Mouse (Mus musculus) erythroblast, embryonic 14.5 days (primary cell): ENCODE measurements around the gene Olfr1535. TPM values are rescaled to one million over a fixed set of nuclear protein-coding genes. Genes with fewer than 3 reads are reported as not detected.
A peak's percentile ranks its signal among the peaks of the same experiment; 100 is the strongest.

Source experiments
- H3K27me3 ChIP-seq: 2 replicates; pipeline ENCODE4 v1.6.1; 2012; ENCODE audit warnings: inconsistent platforms; ENCODE audit not compliant: control insufficient read depth
- H3K36me3 ChIP-seq: 2 replicates; pipeline ENCODE4 v1.6.1; 2012; ENCODE audit warnings: mild to moderate bottlenecking, inconsistent platforms; ENCODE audit not compliant: control insufficient read depth
- H3K4me1 ChIP-seq: 2 replicates; pipeline ENCODE4 v1.6.1; 2012; ENCODE audit warnings: inconsistent platforms; ENCODE audit not compliant: control insufficient read depth
- H3K4me3 ChIP-seq: replicated peaks from 2 replicates; pipeline ENCODE3; 2012; ENCODE audit warnings: moderate library complexity, mild to moderate bottlenecking, inconsistent platforms
- H3K9me3 ChIP-seq: 2 replicates; pipeline ENCODE4 v1.6.1; 2012; ENCODE audit warnings: low read length, inconsistent platforms, mixed read lengths; ENCODE audit not compliant: control insufficient read depth
- GATA1 ChIP-seq: IDR thresholded peaks from 2 replicates; pipeline ENCODE4 v1.6.1; 2012; ENCODE audit warnings: low read length, inconsistent platforms, mixed read lengths
- TAL1 ChIP-seq: IDR thresholded peaks from 3 replicates; pipeline ENCODE4 v1.6.1; 2012; ENCODE audit warnings: low read length, inconsistent platforms, mixed read lengths
- polyA plus RNA-seq: library from polyadenylated mRNA; stranded (reverse); fragments of >175 nt; gene quantifications from 2 replicates; pipeline ENCODE4 v1.2.3, GENCODE M21; 2012

Olfr1535 gene
- not detected in 2 replicates for polyA plus RNA-seq

GRCm38 (mm10) chr13:21559793-21560192 lies at the start of gene Olfr1535:
Olfr1535 (minus strand) TSS chr13:21559893.
- H3K4me3 ChIP-seq, result no peak within 1 kb of the TSS
- no peaks in the 10 kb centered on the region for H3K27me3 ChIP-seq
- TF ChIP-seq TAL1 (no peak), GATA1 (no peak)
- H3K9me3 ChIP-seq, result no peaks in the 10 kb centered on the region
- no peaks in the 10 kb centered on the region for H3K4me1 ChIP-seq
- no peaks in the 10 kb centered on the region for H3K36me3 ChIP-seq

- Histone ChIP-seq H3K36me3 (no peaks in the 10 kb centered on the region), H3K27me3 (no peaks in the 10 kb centered on the region), H3K9me3 (no peaks in the 10 kb centered on the region), H3K4me3 (no peak overlapping the region), H3K4me1 (no peaks in the 10 kb centered on the region)
- TF ChIP-seq GATA1 (no peak), TAL1 (no peak)
These were observed 31.9 kb upstream of the Olfr1535 start for GRCm38 (mm10) chr13:21591618-21592017.

DNA sequence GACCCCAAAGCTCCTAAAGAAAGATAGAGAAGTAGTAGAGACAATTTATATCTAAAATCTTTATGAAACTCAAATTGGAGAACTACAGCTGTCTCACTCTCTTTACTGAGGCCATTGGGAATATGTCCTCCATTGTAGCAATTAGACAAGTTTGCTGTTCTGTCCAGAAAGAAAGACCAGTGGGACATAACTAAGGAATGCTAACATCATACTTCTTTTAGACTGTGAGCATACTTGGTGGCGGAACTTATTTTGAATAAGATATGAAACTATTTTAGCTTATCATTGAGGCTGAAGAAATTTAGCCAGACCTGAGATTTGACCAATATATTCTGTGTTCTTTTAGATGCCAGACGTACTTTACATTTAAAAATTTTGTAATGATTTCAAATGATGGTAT lies 22.0 kb upstream of the Olfr1535 start, which contains the start of gene Olfr1364:
Gene Olfr1364, minus strand, starts transcription at position 101 of the 400 bp plus-strand sequence.
- Histone ChIP-seq H3K9me3 (no peaks in the 10 kb centered on the region), H3K36me3 (no peaks in the 10 kb centered on the region), H3K4me1 (no peaks in the 10 kb centered on the region), H3K27me3 (no peaks in the 10 kb centered on the region), H3K4me3 (no peak within 1 kb of the TSS)
- TF ChIP-seq TAL1 (no peak), GATA1 (no peak)

GRCm38 (mm10) chr13:21550416-21551110 lies 9.1 kb downstream of the Olfr1535 start:
- no peaks in the 10 kb centered on the region for H3K4me1 ChIP-seq
- TF ChIP-seq GATA1, result no peak
- no peak for TF ChIP-seq TAL1
- H3K4me3 ChIP-seq, result no peak overlapping the region
- H3K9me3 ChIP-seq, result no peaks in the 10 kb centered on the region
- no peaks in the 10 kb centered on the region for H3K36me3 ChIP-seq
- no peaks in the 10 kb centered on the region for H3K27me3 ChIP-seq

DNA sequence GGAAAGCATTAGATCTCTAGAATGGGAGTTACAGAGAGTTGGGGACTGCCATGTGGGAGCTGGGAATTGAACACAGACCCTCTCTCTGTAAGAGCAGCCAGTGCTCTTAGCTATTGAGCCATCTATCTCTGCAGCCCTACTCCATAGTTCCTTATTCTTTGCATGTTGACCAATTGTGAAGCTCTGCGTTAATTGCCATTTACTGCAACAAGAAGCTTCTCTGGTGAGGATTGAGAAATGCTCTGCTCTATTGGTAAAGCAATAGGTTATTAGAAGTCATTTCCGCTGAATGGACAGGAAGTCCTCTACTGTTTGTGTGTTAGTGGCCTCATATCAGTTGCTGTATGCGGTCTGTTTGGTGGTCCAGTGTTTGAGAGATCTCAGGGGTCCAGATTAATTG lies 10.2 kb downstream of the Olfr1535 start:
- no peaks in the 10 kb centered on the region for H3K27me3 ChIP-seq
- no peak overlapping the region for H3K4me3 ChIP-seq
- TF ChIP-seq TAL1 (no peak), GATA1 (no peak)
- no peaks in the 10 kb centered on the region for H3K9me3 ChIP-seq
- no peaks in the 10 kb centered on the region for H3K36me3 ChIP-seq
- H3K4me1 ChIP-seq, result no peaks in the 10 kb centered on the region

DNA sequence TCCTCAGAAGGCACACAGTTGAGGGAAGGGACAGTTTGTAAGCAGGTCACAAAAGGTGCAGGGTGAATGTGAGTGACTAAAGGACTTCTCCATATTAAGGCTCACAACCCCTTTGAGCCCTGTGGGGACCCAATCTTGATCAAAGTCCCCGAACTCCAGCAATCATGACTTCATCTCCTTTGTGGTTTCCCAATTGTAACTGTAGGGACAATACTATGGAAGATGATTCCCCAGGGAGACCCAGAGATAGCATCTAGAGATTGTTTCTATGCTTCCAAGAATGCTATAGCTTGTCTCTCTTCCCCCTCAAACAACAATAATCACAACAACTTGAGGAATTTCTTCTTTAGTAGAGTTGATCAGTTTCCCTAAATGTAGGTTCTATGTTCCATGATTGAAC lies 17.0 kb downstream of the Olfr1535 start, which contains the start of gene Olfr1366:
Gene Olfr1366, minus strand, starts transcription at position 101 of the 400 bp plus-strand sequence.
- H3K4me3 ChIP-seq, result no peak within 1 kb of the TSS

GRCm38 (mm10) chr13:21530781-21531201 lies 28.9 kb downstream of the Olfr1535 start, which contains the start of gene Zkscan8:
Zkscan8 (minus strand) TSS chr13:21531120.
- peak within 1 kb of the TSS; percentile 90 for H3K4me3 ChIP-seq
- peaks cover 16% of the 10 kb centered on the region for H3K4me1 ChIP-seq
- no peak for TF ChIP-seq TAL1
- TF ChIP-seq GATA1, result no peak
- H3K27me3 ChIP-seq, result peaks cover 14% of the 10 kb centered on the region
- peaks cover 10% of the 10 kb centered on the region for H3K36me3 ChIP-seq
- H3K9me3 ChIP-seq, result no peaks in the 10 kb centered on the region

More for the DNA sequence above, 17.0 kb downstream of the Olfr1535 start, which contains the start of gene Olfr1366:
- H3K36me3 ChIP-seq, result no peaks in the 10 kb centered on the region
- no peaks in the 10 kb centered on the region for H3K4me1 ChIP-seq
- no peaks in the 10 kb centered on the region for H3K9me3 ChIP-seq
- peaks cover 15% of the 10 kb centered on the region for H3K27me3 ChIP-seq
- no peak for TF ChIP-seq GATA1
- no peak for TF ChIP-seq TAL1

GRCm38 (mm10) chr13:21530136-21530535 lies 29.6 kb downstream of the Olfr1535 start:
- H3K4me1 ChIP-seq, result peaks cover 16% of the 10 kb centered on the region
- peaks cover 16% of the 10 kb centered on the region for H3K36me3 ChIP-seq
- TF ChIP-seq GATA1 (no peak), TAL1 (no peak)
- H3K4me3 ChIP-seq, result peak overlapping the region; percentile 90
- H3K27me3 ChIP-seq, result peaks cover 14% of the 10 kb centered on the region
- no peaks in the 10 kb centered on the region for H3K9me3 ChIP-seq

- TF ChIP-seq GATA1 (no peak), TAL1 (no peak)
- Histone ChIP-seq H3K4me1 (peaks cover 12% of the 10 kb centered on the region), H3K36me3 (no peaks in the 10 kb centered on the region)
These were observed 53.5 kb downstream of the Olfr1535 start for GRCm38 (mm10) chr13:21506221-21506649.

More at GRCm38 (mm10) chr13:21506221-21506649, 53.5 kb downstream of the Olfr1535 start:
- Histone ChIP-seq H3K4me3 (peak overlapping the region; percentile 82), H3K9me3 (no peaks in the 10 kb centered on the region), H3K27me3 (no peaks in the 10 kb centered on the region)

Other genes with a start within 250 kb of the Olfr1535 start
- not detected in 2 replicates for gene Gpx6, start 247.8 kb downstream of the Olfr1535 start, polyA plus RNA-seq
- not detected in 2 replicates for gene Olfr1367, start 213.0 kb downstream of the Olfr1535 start, polyA plus RNA-seq
- 0.04 and 0.09 TPM in 2 replicates for gene Zscan12, start 197.1 kb downstream of the Olfr1535 start, polyA plus RNA-seq
- gene Zkscan3, start 157.1 kb downstream of the Olfr1535 start, polyA plus RNA-seq, result 0.69 and 0.93 TPM in 2 replicates
- 0.04 and 0.05 TPM in 2 replicates for gene Pgbd1, start 118.8 kb downstream of the Olfr1535 start, polyA plus RNA-seq
- gene Zscan26, start 106.2 kb downstream of the Olfr1535 start, polyA plus RNA-seq, result 0.08 and 0.09 TPM in 2 replicates
- gene Nkapl, start 91.4 kb downstream of the Olfr1535 start, polyA plus RNA-seq, result 0.37 and 0.41 TPM in 2 replicates
- gene Zkscan4, start 81.0 kb downstream of the Olfr1535 start, polyA plus RNA-seq, result 0.01 TPM in 1 of 2 replicates, not detected in the other
- gene Gm10065, start 80.5 kb downstream of the Olfr1535 start, polyA plus RNA-seq, result not detected in 2 replicates
- 0.05 and 0.06 TPM in 2 replicates for gene AK157302, start 64.7 kb downstream of the Olfr1535 start, polyA plus RNA-seq
- gene Gm11273, start 58.5 kb downstream of the Olfr1535 start, polyA plus RNA-seq, result 3.7 and 5.8 TPM in 2 replicates
- 0.01 and 0.14 TPM in 2 replicates for gene Zkscan8, start 28.8 kb downstream of the Olfr1535 start, polyA plus RNA-seq
- gene Olfr1366, start 17.1 kb downstream of the Olfr1535 start, polyA plus RNA-seq, result not detected in 2 replicates
- gene Olfr1364, start 21.9 kb upstream of the Olfr1535 start, polyA plus RNA-seq, result not detected in 2 replicates
- gene Olfr1362, start 54.1 kb upstream of the Olfr1535 start, polyA plus RNA-seq, result not detected in 2 replicates
- gene Olfr11, start 82.6 kb upstream of the Olfr1535 start, polyA plus RNA-seq, result 0.04 TPM in 1 of 2 replicates, not detected in the other
- not detected in 2 replicates for gene Olfr1361, start 103.5 kb upstream of the Olfr1535 start, polyA plus RNA-seq
- gene Olfr1360, start 117.5 kb upstream of the Olfr1535 start, polyA plus RNA-seq, result not detected in 2 replicates
- gene Olfr1359, start 138.2 kb upstream of the Olfr1535 start, polyA plus RNA-seq, result not detected in 2 replicates
- 2.0 and 7.9 TPM in 2 replicates for gene Hist1h2bl, start 156.2 kb upstream of the Olfr1535 start, polyA plus RNA-seq
- 28.0 and 37.9 TPM in 2 replicates for gene Hist1h2ai, start 156.5 kb upstream of the Olfr1535 start, polyA plus RNA-seq
- gene Hist1h3h, start 157.8 kb upstream of the Olfr1535 start, polyA plus RNA-seq, result 27.8 and 67.4 TPM in 2 replicates
- gene Hist1h2bm, start 162.2 kb upstream of the Olfr1535 start, polyA plus RNA-seq, result 1.8 and 3.9 TPM in 2 replicates
- gene Hist1h4j, start 175.2 kb upstream of the Olfr1535 start, polyA plus RNA-seq, result 1.3 and 2.7 TPM in 2 replicates
- 23.3 and 64.1 TPM in 2 replicates for gene Hist1h4k, start 190.6 kb upstream of the Olfr1535 start, polyA plus RNA-seq
- 57.8 and 123 TPM in 2 replicates for gene Hist1h2ak, start 193.9 kb upstream of the Olfr1535 start, polyA plus RNA-seq
- 2.7 and 5.2 TPM in 2 replicates for gene Hist1h2bn, start 194.2 kb upstream of the Olfr1535 start, polyA plus RNA-seq
- gene Hist1h1b, start 220.7 kb upstream of the Olfr1535 start, polyA plus RNA-seq, result 2.6 and 5.0 TPM in 2 replicates
- gene Hist1h3i, start 223.5 kb upstream of the Olfr1535 start, polyA plus RNA-seq, result 16.8 and 41.5 TPM in 2 replicates
- 15.8 and 41.3 TPM in 2 replicates for gene Hist1h2an, start 227.3 kb upstream of the Olfr1535 start, polyA plus RNA-seq
- 2.2 and 5.1 TPM in 2 replicates for gene Hist1h2bp, start 227.6 kb upstream of the Olfr1535 start, polyA plus RNA-seq